Mouse (Mus musculus) thymus, adult 2 months (tissue): ENCODE results near the gene Ftsj1.

Experiments used
- CTCF ChIP-seq: fragments of 200-500 bp; IDR thresholded peaks from 2 replicates; pipeline ENCODE4 v1.5.1; 2012; ENCODE audit warnings: mild to moderate bottlenecking, control low read depth, low read length, moderate library complexity, borderline replicate concordance; ENCODE audit not compliant: control insufficient read depth, poor library complexity, insufficient read depth; ENCODE audit errors: extremely low read depth
- POLR2A ChIP-seq: fragments of 200-500 bp; IDR thresholded peaks from 2 replicates; pipeline ENCODE4 v1.6.1; 2012; ENCODE audit warnings: mild to moderate bottlenecking, low read length, control low read depth, moderate library complexity; ENCODE audit not compliant: control insufficient read depth, poor library complexity, insufficient read depth; ENCODE audit errors: extremely low read depth

DNA sequence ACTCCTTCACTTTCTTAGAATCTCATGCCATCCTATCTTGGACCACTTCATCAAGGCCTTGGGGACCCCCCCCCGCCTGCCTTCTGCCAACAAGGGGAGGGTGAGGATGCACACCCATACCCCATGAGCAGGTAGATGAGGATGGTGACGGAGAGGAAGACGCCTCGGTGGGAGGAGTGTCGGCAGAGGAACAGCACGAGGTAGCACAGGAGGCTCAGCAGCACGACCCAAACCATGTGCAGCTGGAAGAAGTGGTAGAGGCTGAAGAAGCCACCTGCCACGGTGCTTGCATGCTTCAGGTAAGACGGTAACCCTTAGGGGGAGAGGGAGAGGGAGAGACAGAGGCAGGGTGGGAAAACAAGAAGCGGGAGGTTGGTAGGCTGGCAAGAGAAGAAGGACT is 48.1 kb downstream of the Ftsj1 start:
- no peak for TF ChIP-seq CTCF
- TF ChIP-seq POLR2A: no peak
